Mouse (Mus musculus) G1E (cell line): ENCODE results near the gene Clock.

Experiments used
- CTCF ChIP-seq: IDR thresholded peaks from 2 replicates; pipeline ENCODE4 v1.5.1; 2012; ENCODE audit warnings: low read depth, low read length, inconsistent platforms, mixed read lengths
- GATA1 ChIP-seq: IDR thresholded peaks from 2 replicates; pipeline ENCODE4 v1.6.1; 2012; ENCODE audit warnings: borderline replicate concordance, low read length, inconsistent platforms, mixed read lengths
- POLR2AphosphoS5 ChIP-seq: IDR thresholded peaks from 2 replicates; pipeline ENCODE4 v1.6.1; 2012; ENCODE audit warnings: low read depth, low read length, inconsistent platforms; ENCODE audit not compliant: insufficient replicate concordance
- TAL1 ChIP-seq: conservative IDR thresholded peaks from 2 replicates; pipeline ENCODE4 v1.6.1; 2012; ENCODE audit warnings: low read depth, low read length, inconsistent platforms, mixed read lengths

- no peak for TF ChIP-seq CTCF
- TF ChIP-seq TAL1 = no peak
- TF ChIP-seq POLR2AphosphoS5 = no peak
- no peak for TF ChIP-seq GATA1
These were observed 15.3 kb downstream of the Clock start for GRCm38 (mm10) chr5:76289234-76289691.
